Mouse (Mus musculus): ENCODE measurements around the gene Eps8l1.

DNA sequence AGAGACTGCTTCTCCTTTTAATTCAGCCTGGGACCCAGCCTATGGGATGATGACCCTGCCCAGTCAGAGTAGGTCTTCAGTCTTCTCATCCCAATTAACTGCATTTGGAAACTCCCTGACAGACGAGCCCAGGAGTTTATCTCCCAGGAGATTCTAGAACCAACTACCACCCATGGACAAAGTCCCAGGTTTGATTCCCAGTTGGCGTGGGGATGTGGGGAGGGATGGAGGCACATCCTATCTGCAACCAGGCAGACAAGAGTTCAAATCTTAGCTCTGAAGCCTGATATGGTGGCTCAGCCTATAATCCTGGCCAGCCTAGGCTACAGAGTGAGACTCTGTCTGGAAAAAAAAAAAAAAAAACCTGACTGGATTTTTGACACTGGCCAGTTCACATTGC, 22.8 kb upstream of the Eps8l1 start:
- TF ChIP-seq POLR2A (IDR thresholded peaks at IDR 0.05; ENCODE audit: extremely low read depth, insufficient read depth, low read length) (no peak), CTCF (IDR thresholded peaks at IDR 0.05; ENCODE audit: low read depth, low read length) (no peak)
